Mouse (Mus musculus) embryonic fibroblast, embryonic 13.5 days (primary cell): ENCODE data around the gene Dnm3. TPM values are rescaled to one million over a fixed set of nuclear protein-coding genes. Genes with fewer than 3 reads are reported as not detected.

ENCODE experiments used
- H3K27ac ChIP-seq: 2 replicates; pipeline ENCODE4 v1.5.1; 2012; ENCODE audit warnings: low read length, control low read depth, inconsistent platforms; ENCODE audit not compliant: insufficient read depth
- H3K4me1 ChIP-seq: 2 replicates; pipeline ENCODE4 v1.6.1; 2011; ENCODE audit warnings: low read length; ENCODE audit not compliant: control insufficient read depth, insufficient read depth
- H3K4me3 ChIP-seq: 2 replicates; pipeline ENCODE4 v1.5.1; 2011; ENCODE audit warnings: mild to moderate bottlenecking, control low read depth, low read length; ENCODE audit not compliant: insufficient read depth
- CTCF ChIP-seq: IDR thresholded peaks from 2 replicates; pipeline ENCODE4 v1.5.1; 2011; ENCODE audit warnings: mild to moderate bottlenecking, control low read depth, low read length, moderate library complexity, borderline replicate concordance; ENCODE audit not compliant: insufficient read depth
- POLR2A ChIP-seq: IDR thresholded peaks from 2 replicates; pipeline ENCODE4 v1.6.1; 2011; ENCODE audit warnings: low read depth, mild to moderate bottlenecking, control low read depth, low read length, moderate library complexity
- polyA plus RNA-seq: library from polyadenylated mRNA; stranded (reverse); fragments of >200 nt; gene quantifications from 2 replicates; pipeline ENCODE4 v1.2.4, GENCODE M21; 2011; ENCODE audit warnings: low read depth; ENCODE audit not compliant: missing spikeins, insufficient read length

Dnm3 gene
- polyA plus RNA-seq, 1 experiment = 11.7 TPM

- no peaks in the 10 kb centered on the region; the same call in 1 of the 2 replicates for H3K4me1 ChIP-seq
- H3K27ac ChIP-seq = no peak overlapping the region
- TF ChIP-seq CTCF (no peak), POLR2A (no peak)
- H3K4me3 ChIP-seq = no peak overlapping the region
Observed at GRCm38 (mm10) chr1:162280052-162280451, 197.8 kb downstream of the Dnm3 start.

DNA sequence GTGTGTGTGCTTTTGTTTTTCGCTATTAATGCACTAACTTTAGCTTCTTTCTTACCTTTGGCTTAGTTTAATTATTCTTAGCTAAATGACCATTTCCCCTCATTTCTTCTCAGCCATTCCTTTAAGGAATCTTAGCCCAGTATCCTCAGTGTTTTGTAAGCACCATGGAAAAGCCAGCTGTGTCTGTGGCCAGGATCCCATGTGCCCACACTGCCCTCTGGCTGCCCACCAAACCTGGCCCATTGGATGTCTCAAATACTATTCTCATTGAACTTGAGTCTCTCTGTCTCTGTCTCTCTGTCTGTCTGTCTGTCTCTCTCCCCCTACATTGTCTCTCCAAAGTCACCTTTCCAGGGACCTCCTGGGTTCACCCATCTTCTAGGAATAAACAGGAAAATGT lies 201.8 kb downstream of the Dnm3 start:
- Histone ChIP-seq H3K4me3 (no peak overlapping the region), H3K4me1 (no peaks in the 10 kb centered on the region), H3K27ac (no peak overlapping the region)
- TF ChIP-seq POLR2A (no peak), CTCF (peak; percentile 50; the same call in 1 of the 2 replicates)

DNA sequence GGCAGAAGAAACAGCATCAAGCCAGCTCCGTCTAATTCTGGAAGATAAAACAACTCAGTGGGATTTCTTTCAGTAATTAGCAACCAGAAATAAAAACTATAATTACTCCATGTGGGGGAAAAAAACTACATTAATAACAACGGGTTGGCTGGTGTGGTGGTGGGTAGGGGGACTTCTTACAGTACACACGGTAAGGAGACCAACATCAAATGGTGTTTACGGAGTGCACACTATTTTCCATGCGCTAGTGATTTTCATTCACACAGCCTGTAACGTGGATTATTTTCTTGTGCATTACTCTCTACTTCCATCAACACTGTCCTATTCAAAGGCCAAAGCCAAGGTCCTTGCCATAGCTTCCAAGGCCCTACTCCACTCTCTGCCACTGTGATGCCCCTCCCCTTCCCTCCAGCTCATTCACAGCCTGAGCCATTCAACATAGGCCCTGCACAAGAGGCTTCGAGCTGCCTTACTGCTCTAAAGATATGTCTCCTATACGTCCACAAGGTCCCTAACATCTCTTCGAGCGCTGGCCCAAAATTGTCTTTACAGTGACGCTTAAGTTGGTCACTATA lies 203.1 kb downstream of the Dnm3 start:
- TF ChIP-seq CTCF = no peak
- H3K4me1 ChIP-seq = no peaks in the 10 kb centered on the region
- no peak overlapping the region for H3K4me3 ChIP-seq
- H3K27ac ChIP-seq = no peak overlapping the region

DNA sequence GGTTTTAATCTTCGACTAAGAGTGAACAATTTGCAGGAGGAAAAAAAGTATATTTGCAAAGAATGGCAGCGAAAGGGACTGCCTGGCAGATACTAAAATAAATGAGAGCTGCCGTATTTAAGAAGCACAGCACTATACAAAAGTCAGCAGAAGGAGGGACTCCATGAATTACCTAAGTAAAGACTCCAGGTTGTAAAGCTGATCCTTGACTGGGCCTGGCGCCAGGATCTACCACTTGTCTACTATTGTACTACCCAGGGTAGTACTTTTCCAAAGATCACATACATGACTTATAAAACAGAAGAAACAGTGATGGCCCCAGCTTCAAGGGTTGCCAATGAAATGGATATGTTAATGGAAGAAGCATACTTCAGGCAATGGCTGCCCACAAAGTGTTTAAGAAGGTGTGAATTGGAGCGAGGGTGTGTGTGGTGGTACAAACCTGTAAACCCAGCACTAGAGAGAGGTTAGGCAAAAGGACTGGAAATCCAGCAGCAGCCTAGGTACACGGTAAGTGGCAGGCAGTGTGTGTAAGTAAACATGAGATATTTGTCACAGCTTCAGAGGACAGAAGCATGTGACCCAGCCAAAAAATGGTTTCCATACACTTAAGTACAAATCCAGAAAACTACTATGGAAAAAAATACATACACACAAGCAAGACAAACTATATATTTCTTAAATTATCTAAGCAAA lies 220.8 kb downstream of the Dnm3 start:
- Histone ChIP-seq H3K4me3 (no peak overlapping the region), H3K27ac (no peak overlapping the region)

DNA sequence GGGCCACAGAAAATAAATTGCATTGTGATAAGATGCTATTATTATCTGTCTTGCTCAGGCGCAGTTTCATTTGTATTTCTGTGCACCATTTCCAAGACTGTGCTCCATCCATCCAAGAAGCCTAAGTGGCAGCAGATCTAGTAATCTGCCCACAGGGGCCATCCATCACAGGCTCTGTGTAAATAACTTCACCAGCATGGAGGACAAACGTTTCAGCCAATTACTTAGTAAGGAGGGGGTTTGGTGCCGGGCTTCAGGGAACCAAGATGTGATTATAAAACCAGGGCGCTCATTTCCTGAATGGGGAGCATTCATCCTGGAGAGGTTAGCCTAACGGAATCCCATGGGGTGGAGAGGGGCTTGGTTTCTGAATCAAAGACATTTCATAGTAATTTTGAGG lies 222.9 kb downstream of the Dnm3 start:
- Histone ChIP-seq H3K4me3 (no peak overlapping the region), H3K4me1 (peaks cover 9% of the 10 kb centered on the region; the same call in 1 of the 2 replicates), H3K27ac (peak overlapping the region; percentile 57; the same call in 1 of the 2 replicates)
- no peak for TF ChIP-seq POLR2A

More for the DNA sequence above, 220.8 kb downstream of the Dnm3 start:
- H3K4me1 ChIP-seq = peaks cover 9% of the 10 kb centered on the region; the same call in 1 of the 2 replicates
- no peak for TF ChIP-seq CTCF
- TF ChIP-seq POLR2A = no peak

DNA sequence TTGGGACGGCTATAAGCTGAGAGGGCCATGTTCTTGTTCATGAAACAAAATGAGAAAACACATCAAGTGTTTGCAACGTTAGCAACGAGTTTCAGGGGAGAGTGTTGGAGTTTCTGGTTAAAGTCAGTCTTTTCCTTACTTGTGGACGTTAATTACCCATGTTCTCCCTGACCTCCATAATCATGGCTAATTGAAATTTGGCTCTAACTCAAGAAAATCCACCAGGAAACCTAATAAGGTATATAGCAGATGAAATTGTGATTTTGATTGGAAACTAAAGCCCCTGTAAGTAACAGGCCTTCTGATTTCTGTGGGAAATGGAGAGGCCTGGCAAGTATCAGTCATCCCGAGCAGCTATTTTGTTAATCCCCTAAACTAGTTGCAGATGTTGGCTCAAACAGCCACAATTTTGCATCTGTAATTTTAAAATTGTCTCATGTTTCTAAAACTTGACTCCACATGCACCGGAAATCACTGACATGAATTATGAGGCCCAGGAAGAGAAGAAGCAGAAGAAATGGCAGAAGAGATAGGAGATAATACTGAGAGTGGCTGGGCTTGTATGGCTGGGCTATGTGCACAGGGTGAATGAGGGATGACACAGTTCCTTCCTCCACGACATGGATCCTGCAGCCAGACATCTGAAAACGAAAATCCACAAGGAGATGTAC lies 223.7 kb downstream of the Dnm3 start:
- no peak for TF ChIP-seq POLR2A
- TF ChIP-seq CTCF = no peak
- H3K4me3 ChIP-seq = no peak overlapping the region
- peaks cover 9% of the 10 kb centered on the region; the same call in 1 of the 2 replicates for H3K4me1 ChIP-seq
- H3K27ac ChIP-seq = peak overlapping the region; percentile 90

GRCm38 (mm10) chr1:162252869-162253268 lies 225.0 kb downstream of the Dnm3 start:
- Histone ChIP-seq H3K4me1 (peaks cover 9% of the 10 kb centered on the region; the same call in 1 of the 2 replicates), H3K4me3 (no peak overlapping the region), H3K27ac (peak overlapping the region; percentile 90; the same call in 1 of the 2 replicates)
- TF ChIP-seq POLR2A = no peak
- TF ChIP-seq CTCF = no peak

- peaks cover 13% of the 10 kb centered on the region for H3K4me1 ChIP-seq
- no peak overlapping the region for H3K4me3 ChIP-seq
- no peak overlapping the region for H3K27ac ChIP-seq
- TF ChIP-seq POLR2A = no peak
- TF ChIP-seq CTCF = no peak
Observed at GRCm38 (mm10) chr1:162247216-162247615, 230.6 kb downstream of the Dnm3 start.

- Histone ChIP-seq H3K4me1 (peaks cover 13% of the 10 kb centered on the region), H3K4me3 (no peak overlapping the region), H3K27ac (peak overlapping the region; percentile 97)
- TF ChIP-seq POLR2A (no peak), CTCF (no peak)
Observed at GRCm38 (mm10) chr1:162243651-162243990, 234.2 kb downstream of the Dnm3 start.
